Mouse (Mus musculus) frontal cortex, postnatal 14 days (tissue): ENCODE measurements at regions not wholly inside any gene's neighbourhood (a gene's known extent, or its start where the extent isn't known, plus 50 kb on each side); places are given as distances from the start of the nearest gene placed in this dataset.

Experiments
- DNase-seq, 2 experiments: peaks; one replicate each; pipeline ENCODE4 v3.0.0; 2022; ENCODE audit warnings: low spot score in 2 of 2

- DNase-seq: no peak
Observed at GRCm38 (mm10) chr13:60007031-60007430, 170.1 kb downstream of the Gas1 start.

- no peak for DNase-seq
Observed at GRCm38 (mm10) chr13:60004611-60005010, 172.6 kb downstream of the Gas1 start.

GRCm38 (mm10) chr13:60002098-60002497 lies 175.1 kb downstream of the Gas1 start:
- no peak for DNase-seq

- no peak for DNase-seq
Observed at GRCm38 (mm10) chr13:60001637-60002036, 175.5 kb downstream of the Gas1 start.

- DNase-seq: no peak
Observed at GRCm38 (mm10) chr13:60000618-60001347, 176.4 kb downstream of the Gas1 start.

GRCm38 (mm10) chr13:59997431-59997830 lies 174.5 kb upstream of the Tut7 start:
- DNase-seq: no peak

- DNase-seq: no peak
Observed at GRCm38 (mm10) chr13:59996146-59996814, 173.3 kb upstream of the Tut7 start.

- no peak for DNase-seq
Observed at GRCm38 (mm10) chr13:59992780-59993501, 170.0 kb upstream of the Tut7 start.

- no peak for DNase-seq
Observed at GRCm38 (mm10) chr13:59992346-59992745, 169.4 kb upstream of the Tut7 start.

GRCm38 (mm10) chr13:59990402-59991280 lies 167.7 kb upstream of the Tut7 start:
- DNase-seq: no peak

- DNase-seq: no peak
Observed at GRCm38 (mm10) chr13:59988393-59988965, 165.5 kb upstream of the Tut7 start.

- no peak for DNase-seq
Observed at GRCm38 (mm10) chr13:59976425-59976824, 153.5 kb upstream of the Tut7 start.

GRCm38 (mm10) chr13:59972093-59972427 lies 149.1 kb upstream of the Tut7 start:
- no peak for DNase-seq

GRCm38 (mm10) chr13:59971231-59972092 lies 148.5 kb upstream of the Tut7 start:
- DNase-seq: no peak

- DNase-seq: no peak
Observed at GRCm38 (mm10) chr13:59970430-59970829, 147.5 kb upstream of the Tut7 start.

- DNase-seq: no peak
Observed at GRCm38 (mm10) chr13:59969484-59969883, 146.5 kb upstream of the Tut7 start.

GRCm38 (mm10) chr13:59968584-59969240 lies 145.8 kb upstream of the Tut7 start:
- DNase-seq: no peak

- no peak for DNase-seq
Observed at GRCm38 (mm10) chr13:59966535-59967255, 143.7 kb upstream of the Tut7 start.

- DNase-seq: no peak
Observed at GRCm38 (mm10) chr13:59964981-59965380, 142.0 kb upstream of the Tut7 start.
